Mouse (Mus musculus): ENCODE results near the gene Rdh5. TPM values are rescaled to one million over a fixed set of nuclear protein-coding genes. Genes with fewer than 3 reads are reported as not detected.

Rdh5 gene
- polyA plus RNA-seq, 1 experiment from 2014 or later: 13.6 TPM

DNA sequence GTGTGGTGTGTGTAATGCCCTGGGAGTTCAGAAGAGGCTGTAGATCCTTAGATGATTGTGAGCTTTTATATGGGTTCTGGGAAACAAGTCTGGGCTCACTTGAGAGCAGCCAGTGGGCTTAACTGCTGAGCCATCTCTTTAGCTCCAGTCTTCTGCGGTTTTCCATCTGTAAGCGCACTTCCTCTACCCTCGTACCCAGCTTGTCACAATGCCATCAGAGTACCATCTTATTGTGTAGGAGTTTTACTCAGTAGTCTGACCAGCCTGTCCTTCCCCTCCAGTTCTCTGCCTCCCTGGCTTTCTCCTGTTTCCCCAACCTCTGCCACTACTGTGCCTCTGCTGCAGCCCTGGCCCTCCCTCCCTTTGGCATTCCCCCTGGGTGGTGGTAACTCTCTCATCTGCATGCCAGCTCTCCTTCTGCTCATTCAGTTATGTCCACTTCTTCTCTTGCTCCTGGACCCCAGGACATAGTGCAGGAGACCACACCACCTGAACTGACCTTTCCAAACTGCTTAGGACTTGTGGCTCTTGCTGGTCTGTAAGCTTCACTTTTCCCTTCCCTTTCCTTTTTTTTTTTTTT, 20.2 kb downstream of the Rdh5 start:
- H3K4me2 ChIP-seq (ENCODE audit: low read length): no peak overlapping the region
- H3K27me3 ChIP-seq (ENCODE audit: control insufficient read depth, insufficient read depth, low read depth, low read length): no peaks in the 10 kb centered on the region
- ATAC-seq: no peak
- H3K36me3 ChIP-seq (ENCODE audit: control insufficient read depth, insufficient read depth, low read length): no peaks in the 10 kb centered on the region
- no peaks in the 10 kb centered on the region for H3K9me3 ChIP-seq (replicated peaks; ENCODE audit: control insufficient read depth, low read length, poor library complexity, severe bottlenecking)
- 70% methylated on average over 3 of the region's 3 CpGs for WGBS
- H3K9ac ChIP-seq (ENCODE audit: low read depth, low read length): no peak overlapping the region
- H3K4me1 ChIP-seq (ENCODE audit: control insufficient read depth, insufficient read depth, low read length): no peaks in the 10 kb centered on the region
- H3K4me3 ChIP-seq (ENCODE audit: low read depth, low read length): no peak overlapping the region
- H3K27ac ChIP-seq (ENCODE audit: low read length): no peak overlapping the region

DNA sequence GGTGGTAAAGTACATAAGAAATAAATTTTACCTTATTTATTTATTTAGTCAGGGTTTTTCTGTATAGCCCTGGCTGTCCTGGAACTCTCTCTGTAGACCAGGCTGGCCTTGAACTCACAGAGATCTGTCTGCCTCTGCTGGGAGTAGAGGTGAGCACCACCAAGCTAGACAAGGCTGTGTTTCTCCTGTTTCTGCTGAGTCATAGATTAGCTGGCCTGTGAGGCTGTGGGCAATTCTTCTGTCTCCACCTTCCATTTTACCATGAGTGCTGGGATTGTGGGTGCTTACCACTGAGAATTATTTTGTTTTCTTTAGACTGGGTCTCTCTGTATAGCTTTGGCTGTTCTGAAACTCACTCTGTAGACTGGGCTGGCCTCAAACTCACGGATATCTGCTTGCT, 21.3 kb downstream of the Rdh5 start:
- Histone ChIP-seq H3K27me3 (ENCODE audit: control insufficient read depth, insufficient read depth, low read depth, low read length) (peaks cover 5% of the 10 kb centered on the region), H3K27ac (ENCODE audit: low read length) (no peak overlapping the region), H3K4me2 (ENCODE audit: low read length) (no peak overlapping the region), H3K4me1 (ENCODE audit: control insufficient read depth, insufficient read depth, low read length) (no peaks in the 10 kb centered on the region), H3K4me3 (ENCODE audit: low read depth, low read length) (no peak overlapping the region), H3K9me3 (replicated peaks; ENCODE audit: control insufficient read depth, low read length, poor library complexity, severe bottlenecking) (no peaks in the 10 kb centered on the region), H3K9ac (ENCODE audit: low read depth, low read length) (no peak overlapping the region), H3K36me3 (ENCODE audit: control insufficient read depth, insufficient read depth, low read length) (no peaks in the 10 kb centered on the region)
- ATAC-seq: no peak
- 86% methylated on average over 1 of the region's 1 CpGs for WGBS

DNA sequence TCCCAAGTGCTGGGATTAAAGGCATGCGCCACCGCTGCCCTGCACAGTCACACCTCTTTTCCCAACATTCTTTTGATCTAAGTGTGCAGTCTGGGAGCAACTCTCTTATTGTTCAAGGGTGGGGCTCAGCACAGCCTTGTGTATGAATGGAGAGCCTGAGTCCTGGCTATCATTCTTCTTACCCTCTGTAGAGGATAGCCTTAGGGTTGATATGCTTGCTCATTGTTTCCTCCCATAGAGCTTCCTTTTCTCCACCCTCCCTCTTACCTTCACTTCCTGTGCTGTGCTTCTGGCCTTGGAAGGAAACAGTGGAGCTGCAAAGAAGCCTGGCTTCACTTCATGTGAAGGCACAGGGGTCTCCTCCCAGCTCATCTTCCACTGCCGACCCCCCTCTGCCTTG, 22.0 kb downstream of the Rdh5 start, which contains the start of gene Cd63:
TSS of gene Cd63 (plus strand) at position 292 of the 400 bp plus-strand sequence.
- ATAC-seq: no peak
- WGBS: 84% methylated on average over 3 of the region's 3 CpGs

DNA sequence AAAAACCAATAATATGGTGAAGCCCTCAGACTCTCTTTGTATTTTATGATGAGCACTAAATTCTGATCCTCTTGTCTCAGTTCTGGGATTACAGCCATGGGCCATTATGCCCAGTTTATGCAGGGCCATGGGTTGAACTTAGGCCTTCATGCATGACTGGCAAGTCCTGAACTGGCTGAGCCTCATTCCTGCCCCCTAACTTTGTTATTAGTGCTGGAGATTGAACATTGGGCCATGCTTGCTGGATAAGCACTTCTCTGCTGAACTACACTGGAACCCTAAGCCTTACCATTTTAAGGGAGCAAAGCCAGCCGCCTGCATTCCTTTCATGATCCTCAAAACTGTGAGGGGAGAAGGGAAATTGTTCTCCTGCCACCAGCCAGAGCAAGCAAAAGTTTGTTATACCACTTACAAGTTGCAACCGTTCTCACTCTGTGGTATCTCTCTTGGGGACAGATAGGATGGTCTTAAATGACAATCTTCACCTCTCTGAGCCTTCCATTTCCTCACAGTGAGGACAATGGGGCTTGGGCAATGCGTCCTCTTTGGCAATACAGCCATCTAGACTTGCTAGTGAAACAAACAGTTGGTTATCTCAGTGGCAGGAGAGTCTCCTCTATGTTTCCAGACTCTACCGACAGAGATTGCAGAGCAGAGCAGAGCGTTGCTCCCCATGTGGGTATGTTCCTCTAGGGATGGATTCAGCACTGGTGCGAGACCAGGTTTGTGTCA, 22.8 kb downstream of the Rdh5 start:
- 86% methylated on average over 6 of the region's 6 CpGs for WGBS
- H3K27ac ChIP-seq (ENCODE audit: low read length): no peak overlapping the region
- ATAC-seq: no peak
- H3K36me3 ChIP-seq (ENCODE audit: control insufficient read depth, insufficient read depth, low read length): no peaks in the 10 kb centered on the region
- H3K9me3 ChIP-seq (replicated peaks; ENCODE audit: control insufficient read depth, low read length, poor library complexity, severe bottlenecking): no peaks in the 10 kb centered on the region
- no peak overlapping the region for H3K4me2 ChIP-seq (ENCODE audit: low read length)
- no peak overlapping the region for H3K4me3 ChIP-seq (ENCODE audit: low read depth, low read length)
- peaks cover 8% of the 10 kb centered on the region; the same call in 1 of the 2 replicates for H3K4me1 ChIP-seq (ENCODE audit: control insufficient read depth, insufficient read depth, low read length)
- H3K27me3 ChIP-seq (ENCODE audit: control insufficient read depth, insufficient read depth, low read depth, low read length): peaks cover 11% of the 10 kb centered on the region
- H3K9ac ChIP-seq (ENCODE audit: low read depth, low read length): no peak overlapping the region

More for the DNA sequence above, 22.0 kb downstream of the Rdh5 start, which contains the start of gene Cd63:
- Histone ChIP-seq H3K4me2 (ENCODE audit: low read length) (no peak within 1 kb of the TSS), H3K36me3 (ENCODE audit: control insufficient read depth, insufficient read depth, low read length) (no peaks in the 10 kb centered on the region), H3K27me3 (ENCODE audit: control insufficient read depth, insufficient read depth, low read depth, low read length) (peaks cover 11% of the 10 kb centered on the region), H3K4me1 (ENCODE audit: control insufficient read depth, insufficient read depth, low read length) (peaks cover 7% of the 10 kb centered on the region; the same call in 1 of the 2 replicates), H3K9me3 (replicated peaks; ENCODE audit: control insufficient read depth, low read length, poor library complexity, severe bottlenecking) (no peaks in the 10 kb centered on the region), H3K27ac (ENCODE audit: low read length) (no peak within 1 kb of the TSS), H3K4me3 (ENCODE audit: low read depth, low read length) (no peak within 1 kb of the TSS), H3K9ac (ENCODE audit: low read depth, low read length) (no peak within 1 kb of the TSS)

DNA sequence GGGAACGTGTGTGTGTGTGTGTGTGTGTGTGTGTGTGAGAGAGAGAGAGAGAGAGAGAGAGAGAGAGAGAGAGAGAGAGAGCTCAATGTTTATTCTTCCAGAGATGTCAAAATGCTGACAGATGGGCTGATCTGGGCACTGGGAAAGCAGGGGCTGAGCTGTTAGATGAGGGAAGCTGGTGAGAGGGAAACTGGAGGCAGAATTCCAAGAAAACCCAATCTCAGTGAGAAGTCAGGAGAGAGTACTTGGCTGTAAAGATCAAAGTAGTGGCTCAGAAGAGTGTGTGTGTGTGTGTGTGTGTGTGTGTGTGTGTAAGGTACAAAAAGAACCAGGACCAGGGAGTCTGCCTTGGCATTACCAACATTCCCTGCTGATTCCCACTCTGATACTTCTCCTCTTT, 25.2 kb downstream of the Rdh5 start:
- Histone ChIP-seq H3K4me1 (ENCODE audit: control insufficient read depth, insufficient read depth, low read length) (peaks cover 15% of the 10 kb centered on the region), H3K27me3 (ENCODE audit: control insufficient read depth, insufficient read depth, low read depth, low read length) (peaks cover 11% of the 10 kb centered on the region), H3K4me3 (ENCODE audit: low read depth, low read length) (no peak overlapping the region), H3K9me3 (replicated peaks; ENCODE audit: control insufficient read depth, low read length, poor library complexity, severe bottlenecking) (no peaks in the 10 kb centered on the region), H3K27ac (ENCODE audit: low read length) (no peak overlapping the region), H3K4me2 (ENCODE audit: low read length) (no peak overlapping the region), H3K36me3 (ENCODE audit: control insufficient read depth, insufficient read depth, low read length) (no peaks in the 10 kb centered on the region), H3K9ac (ENCODE audit: low read depth, low read length) (no peak overlapping the region)
- ATAC-seq: no peak
- WGBS: 33% methylated on average over 1 of the region's 1 CpGs

DNA sequence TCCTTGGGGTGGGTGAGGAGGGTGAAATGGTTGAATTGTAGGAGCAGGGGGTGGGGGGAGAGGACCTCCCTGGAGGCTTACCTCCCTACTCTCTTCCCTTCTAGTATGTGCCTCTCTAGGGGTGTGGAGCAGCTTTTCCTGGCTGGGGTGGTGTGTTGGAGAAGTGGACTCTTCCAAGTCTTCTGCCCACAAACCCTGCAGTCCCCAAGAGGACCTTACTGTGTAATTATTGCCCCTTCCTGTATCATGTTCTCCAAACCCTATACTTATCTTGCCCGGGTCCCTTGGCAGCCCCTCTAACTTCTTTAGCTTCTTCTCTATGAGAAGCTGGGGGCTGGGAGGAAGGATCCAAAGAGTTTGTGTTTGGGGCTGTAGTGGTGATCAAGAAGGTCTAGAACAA, 25.9 kb downstream of the Rdh5 start:
- ATAC-seq: no peak
- Histone ChIP-seq H3K4me1 (ENCODE audit: control insufficient read depth, insufficient read depth, low read length) (peaks cover 18% of the 10 kb centered on the region), H3K9me3 (replicated peaks; ENCODE audit: control insufficient read depth, low read length, poor library complexity, severe bottlenecking) (no peaks in the 10 kb centered on the region), H3K9ac (ENCODE audit: low read depth, low read length) (no peak overlapping the region), H3K36me3 (ENCODE audit: control insufficient read depth, insufficient read depth, low read length) (no peaks in the 10 kb centered on the region), H3K4me3 (ENCODE audit: low read depth, low read length) (no peak overlapping the region), H3K27ac (ENCODE audit: low read length) (no peak overlapping the region), H3K4me2 (ENCODE audit: low read length) (peak overlapping the region; percentile 35; the same call in 1 of the 2 replicates), H3K27me3 (ENCODE audit: control insufficient read depth, insufficient read depth, low read depth, low read length) (peaks cover 11% of the 10 kb centered on the region)
- WGBS: 48% methylated on average over 1 of the region's 1 CpGs

DNA sequence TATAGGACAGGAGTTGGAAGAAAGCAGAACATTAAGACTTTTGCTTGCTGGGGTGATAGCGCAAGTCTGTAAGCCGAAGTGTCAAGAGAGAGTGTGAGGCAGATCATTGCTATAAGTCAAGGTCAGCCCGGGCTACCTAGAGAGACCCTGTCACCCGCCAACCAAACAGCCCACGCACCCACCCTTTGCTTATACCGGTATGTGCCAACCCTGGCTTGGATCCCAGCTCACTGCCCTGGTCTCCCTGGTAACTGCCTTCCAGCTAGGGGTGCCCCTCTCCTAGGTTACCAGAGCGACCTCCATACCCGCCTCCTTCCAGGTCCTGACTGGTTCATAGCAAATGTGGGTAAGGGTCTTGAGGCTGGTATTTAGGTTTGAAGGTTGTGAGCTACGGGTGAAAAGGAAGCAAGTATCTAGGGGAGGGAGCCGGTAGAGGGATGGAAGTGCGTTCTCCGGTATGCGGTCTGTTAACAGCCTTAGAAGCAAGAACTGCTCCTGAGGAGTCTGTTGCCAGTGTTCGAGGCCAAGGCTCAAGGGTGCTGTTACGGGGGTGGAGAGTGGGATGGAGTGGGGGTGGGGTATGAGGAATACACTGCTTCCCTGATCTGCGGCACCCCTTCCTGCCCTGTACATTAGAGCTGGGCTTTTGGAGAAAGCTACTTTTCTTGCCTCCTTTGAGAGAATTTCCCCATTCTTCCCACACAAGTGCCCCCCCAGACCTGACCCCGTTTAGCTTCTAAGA, 26.6 kb downstream of the Rdh5 start:
- Histone ChIP-seq H3K27ac (ENCODE audit: low read length) (no peak overlapping the region), H3K27me3 (ENCODE audit: control insufficient read depth, insufficient read depth, low read depth, low read length) (peaks cover 11% of the 10 kb centered on the region), H3K9ac (ENCODE audit: low read depth, low read length) (0 out of 2 replicates have a peak overlapping the region, but pooled peaks have one; percentile 0), H3K4me1 (ENCODE audit: control insufficient read depth, insufficient read depth, low read length) (peaks cover 18% of the 10 kb centered on the region), H3K36me3 (ENCODE audit: control insufficient read depth, insufficient read depth, low read length) (no peaks in the 10 kb centered on the region), H3K4me2 (ENCODE audit: low read length) (peak overlapping the region; percentile 35), H3K4me3 (ENCODE audit: low read depth, low read length) (peak overlapping the region; percentile 6), H3K9me3 (replicated peaks; ENCODE audit: control insufficient read depth, low read length, poor library complexity, severe bottlenecking) (no peaks in the 10 kb centered on the region)
- ATAC-seq: peak; percentile 46
- WGBS: 3% methylated on average over 17 of the region's 17 CpGs

DNA sequence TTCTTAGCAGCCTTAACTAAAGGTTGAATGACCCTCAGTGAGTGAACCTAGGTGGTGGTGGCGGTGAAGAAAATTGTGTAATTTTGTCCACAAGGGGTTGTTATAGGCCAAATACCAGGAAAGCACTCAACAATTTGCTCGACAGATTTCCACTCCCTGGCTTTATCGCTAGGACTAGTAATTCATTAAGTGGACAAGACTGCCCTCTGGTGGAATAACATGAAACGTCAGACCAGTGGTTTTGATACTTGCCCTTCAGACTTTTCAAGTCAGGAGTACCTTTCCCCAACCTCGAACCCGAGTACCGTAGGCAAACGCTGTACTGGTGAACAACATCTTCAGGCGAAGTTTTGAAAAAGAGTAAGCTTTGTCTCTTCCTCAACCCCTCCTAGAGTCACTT, 27.3 kb downstream of the Rdh5 start:
- Histone ChIP-seq H3K9ac (ENCODE audit: low read depth, low read length) (no peak overlapping the region), H3K9me3 (replicated peaks; ENCODE audit: control insufficient read depth, low read length, poor library complexity, severe bottlenecking) (no peaks in the 10 kb centered on the region), H3K4me1 (ENCODE audit: control insufficient read depth, insufficient read depth, low read length) (peaks cover 21% of the 10 kb centered on the region), H3K36me3 (ENCODE audit: control insufficient read depth, insufficient read depth, low read length) (no peaks in the 10 kb centered on the region), H3K27me3 (ENCODE audit: control insufficient read depth, insufficient read depth, low read depth, low read length) (peaks cover 11% of the 10 kb centered on the region), H3K4me3 (ENCODE audit: low read depth, low read length) (no peak overlapping the region; the same call in 1 of the 2 replicates), H3K27ac (ENCODE audit: low read length) (no peak overlapping the region), H3K4me2 (ENCODE audit: low read length) (0 out of 2 replicates have a peak overlapping the region, but pooled peaks have one; percentile 35)
- under 1% methylated on average over 9 of the region's 9 CpGs for WGBS
- 0 out of 2 replicates have a peak, but pooled peaks have one; percentile 6 for ATAC-seq

All from midbrain, embryonic 16.5 days (tissue).